Mouse (Mus musculus): ENCODE measurements around the gene Mknk1. TPM values are rescaled to one million over a fixed set of nuclear protein-coding genes. Genes with fewer than 3 reads are reported as not detected.

Gene Mknk1
- total and polyA plus RNA-seq, 2 experiments from 2014 or later = 18.5 to 22.8 TPM

DNA sequence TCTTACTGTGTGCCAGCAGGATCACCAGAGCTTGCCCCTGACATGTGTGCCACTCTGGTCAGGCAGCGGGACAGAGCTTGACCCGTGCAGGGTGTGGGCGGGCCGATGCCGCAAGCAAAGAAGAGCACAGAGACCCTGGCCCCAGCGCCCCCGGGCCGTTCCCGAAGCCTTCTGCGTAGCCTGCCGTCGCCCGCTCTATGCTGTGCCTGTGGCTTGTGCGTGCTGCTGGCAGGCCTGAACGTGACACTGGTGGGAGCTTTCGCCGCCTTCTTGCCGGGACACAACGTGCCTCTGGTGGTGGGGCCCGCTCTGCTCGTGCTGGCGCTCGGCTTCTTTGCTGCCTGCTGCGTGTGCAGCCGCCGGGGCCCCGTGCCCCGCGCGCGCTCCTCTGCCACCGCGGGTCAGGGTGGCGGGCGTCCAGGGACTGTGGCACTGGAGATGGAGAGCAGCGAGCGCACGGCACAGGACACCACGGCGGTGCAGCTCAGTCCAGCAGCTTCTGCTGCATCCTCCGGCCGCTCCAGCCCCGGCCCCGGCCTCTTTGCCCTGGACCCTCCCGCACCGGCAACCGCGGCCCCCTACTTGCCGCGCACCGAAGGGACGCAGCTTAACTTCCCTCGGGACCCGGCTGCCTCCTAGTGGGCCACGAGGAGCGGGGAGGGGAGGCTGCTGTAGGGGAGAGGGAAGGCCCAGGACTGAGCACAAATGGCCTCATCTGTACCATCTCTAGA, 59.1 kb downstream of the Mknk1 start:
- Histone ChIP-seq H3K36me3 (ENCODE audit: insufficient read depth, low read length) (no peaks in the 10 kb centered on the region), H3K27ac (ENCODE audit: low read depth, low read length) (no peak overlapping the region), H3K4me2 (ENCODE audit: low read depth, low read length, poor library complexity, severe bottlenecking) (peak overlapping the region; percentile 87), H3K4me1 (ENCODE audit: insufficient read depth, low read length) (no peaks in the 10 kb centered on the region), H3K9me3 (ENCODE audit: low read length) (no peaks in the 10 kb centered on the region), H3K4me3 (ENCODE audit: low read depth, low read length) (peak overlapping the region; percentile 40), H3K9ac (replicated peaks; ENCODE audit: low read length, poor library complexity, severe bottlenecking) (0 out of 2 replicates have a peak overlapping the region, but pooled peaks have one; percentile 24), H3K27me3 (ENCODE audit: insufficient read depth, low read length) (peaks cover 14% of the 10 kb centered on the region; the same call in 1 of the 2 replicates)
- peak; percentile 60 for TF ChIP-seq CTCF (IDR thresholded peaks at IDR 0.05)
- WGBS = 1% methylated on average over 56 of the region's 56 CpGs
- DNase-seq (ENCODE audit: low spot score) (peak; percentile 17), ATAC-seq (ENCODE audit: low FRiP score) (peak; percentile 55)

DNA sequence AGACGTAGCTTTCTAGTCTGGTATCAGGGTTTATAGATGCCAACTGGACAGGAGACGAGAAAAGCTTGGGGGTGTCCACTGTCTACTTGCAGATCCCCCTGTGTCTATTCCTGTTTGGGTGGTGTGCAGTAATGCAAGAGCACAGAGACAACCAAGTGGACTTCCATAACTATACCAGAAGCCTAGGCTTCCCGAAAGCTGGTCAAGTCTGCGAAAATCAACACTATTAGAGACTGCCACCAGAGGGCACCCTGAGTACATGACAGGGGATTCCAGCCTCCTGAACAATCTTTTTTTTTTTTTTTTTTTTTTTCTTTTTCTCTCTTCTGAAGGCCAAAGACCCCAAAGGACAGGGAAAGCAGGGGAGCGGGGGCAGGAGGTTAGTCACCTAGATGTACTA, 63.8 kb downstream of the Mknk1 start:
- peak; percentile 88 for DNase-seq (ENCODE audit: low spot score)
- TF ChIP-seq CTCF (IDR thresholded peaks at IDR 0.05) = peak; percentile 89
- Histone ChIP-seq H3K4me2 (ENCODE audit: low read depth, low read length, poor library complexity, severe bottlenecking) (no peak overlapping the region), H3K27ac (ENCODE audit: low read depth, low read length) (no peak overlapping the region), H3K4me3 (ENCODE audit: low read depth, low read length) (no peak overlapping the region), H3K4me1 (ENCODE audit: insufficient read depth, low read length) (no peaks in the 10 kb centered on the region), H3K36me3 (ENCODE audit: insufficient read depth, low read length) (no peaks in the 10 kb centered on the region), H3K9ac (replicated peaks; ENCODE audit: low read length, poor library complexity, severe bottlenecking) (no peak overlapping the region), H3K9me3 (ENCODE audit: low read length) (no peaks in the 10 kb centered on the region), H3K27me3 (ENCODE audit: insufficient read depth, low read length) (peaks cover 26% of the 10 kb centered on the region)
- 22% methylated on average over 5 of the region's 5 CpGs for WGBS
- no peak for ATAC-seq (ENCODE audit: low FRiP score)

DNA sequence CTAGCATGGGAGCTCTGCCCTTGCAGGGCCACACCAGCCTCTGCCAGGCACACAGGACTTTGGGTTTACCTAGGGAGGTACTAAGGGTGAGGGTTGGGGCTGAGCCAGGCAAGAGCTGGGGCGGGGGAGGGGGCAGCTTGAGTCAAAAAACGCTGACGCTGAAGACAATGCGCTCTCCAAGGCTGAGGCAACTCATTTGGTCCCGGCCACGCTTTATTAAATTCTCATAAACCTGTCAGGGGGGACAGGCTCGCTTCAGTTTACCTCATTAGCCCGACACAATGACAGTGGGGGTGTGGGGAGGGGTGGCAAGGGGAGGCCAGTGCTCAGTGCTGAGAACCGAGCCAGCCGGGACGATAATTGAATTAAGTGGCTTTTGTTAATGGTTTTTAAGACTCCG, 65.4 kb downstream of the Mknk1 start:
- WGBS = 13% methylated on average over 12 of the region's 12 CpGs
- DNase-seq (ENCODE audit: low spot score) = no peak
- Histone ChIP-seq H3K4me1 (ENCODE audit: insufficient read depth, low read length) (no peaks in the 10 kb centered on the region), H3K36me3 (ENCODE audit: insufficient read depth, low read length) (no peaks in the 10 kb centered on the region), H3K9me3 (ENCODE audit: low read length) (no peaks in the 10 kb centered on the region), H3K4me3 (ENCODE audit: low read depth, low read length) (no peak overlapping the region), H3K27ac (ENCODE audit: low read depth, low read length) (no peak overlapping the region), H3K9ac (replicated peaks; ENCODE audit: low read length, poor library complexity, severe bottlenecking) (no peak overlapping the region), H3K27me3 (ENCODE audit: insufficient read depth, low read length) (peaks cover 30% of the 10 kb centered on the region), H3K4me2 (ENCODE audit: low read depth, low read length, poor library complexity, severe bottlenecking) (no peak overlapping the region)
- no peak for ATAC-seq (ENCODE audit: low FRiP score)
- no peak for TF ChIP-seq CTCF (IDR thresholded peaks at IDR 0.05)

DNA sequence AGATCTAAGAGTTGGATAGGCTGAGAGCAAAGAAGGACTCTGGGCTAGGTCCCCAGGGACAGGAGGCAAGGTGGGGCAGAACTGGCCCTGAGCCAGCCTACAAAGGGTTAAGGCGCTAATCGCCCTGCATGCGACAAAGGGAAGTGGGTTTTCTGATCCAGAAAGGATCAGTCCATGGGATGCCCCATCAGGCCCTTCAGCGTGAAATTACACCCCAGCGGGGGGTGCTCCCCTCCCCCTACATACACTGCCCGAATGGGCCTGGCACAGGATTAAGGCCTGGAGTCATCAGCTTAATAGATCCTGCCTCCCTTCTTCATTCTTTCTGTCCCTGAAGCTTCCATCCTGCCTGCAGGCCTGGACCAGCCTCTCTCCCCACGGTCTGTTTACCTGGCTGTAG, 66.7 kb downstream of the Mknk1 start:
- ATAC-seq (ENCODE audit: low FRiP score) = no peak
- no peak overlapping the region for H3K4me2 ChIP-seq (ENCODE audit: low read depth, low read length, poor library complexity, severe bottlenecking)
- peaks cover 27% of the 10 kb centered on the region for H3K27me3 ChIP-seq (ENCODE audit: insufficient read depth, low read length)
- no peak overlapping the region for H3K9ac ChIP-seq (replicated peaks; ENCODE audit: low read length, poor library complexity, severe bottlenecking)
- no peak for TF ChIP-seq CTCF (IDR thresholded peaks at IDR 0.05)
- H3K36me3 ChIP-seq (ENCODE audit: insufficient read depth, low read length) = no peaks in the 10 kb centered on the region
- no peaks in the 10 kb centered on the region for H3K9me3 ChIP-seq (ENCODE audit: low read length)
- H3K27ac ChIP-seq (ENCODE audit: low read depth, low read length) = no peak overlapping the region
- 7% methylated on average over 7 of the region's 7 CpGs for WGBS
- peak; percentile 57 for DNase-seq (ENCODE audit: low spot score)
- no peaks in the 10 kb centered on the region for H3K4me1 ChIP-seq (ENCODE audit: insufficient read depth, low read length)
- no peak overlapping the region for H3K4me3 ChIP-seq (ENCODE audit: low read depth, low read length)

DNA sequence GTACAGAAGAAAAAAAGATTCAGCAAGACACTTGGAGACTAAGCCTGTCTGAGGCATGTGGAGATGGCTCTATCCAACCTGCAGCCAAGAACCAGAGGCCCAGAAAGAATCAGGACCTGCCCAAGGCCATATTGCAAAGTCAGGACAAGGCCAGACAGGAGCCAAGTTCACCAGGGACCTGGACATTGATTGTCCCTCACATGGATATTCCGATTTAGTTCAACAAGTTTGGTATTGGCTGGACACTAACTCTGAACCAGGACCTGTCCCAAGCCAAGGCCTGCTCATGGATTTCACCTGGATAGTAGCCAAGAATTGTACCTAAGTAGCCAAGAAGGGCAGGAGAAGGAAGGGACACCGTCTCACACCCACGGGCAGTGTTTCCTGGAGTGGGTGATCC, 67.8 kb downstream of the Mknk1 start:
- ATAC-seq (ENCODE audit: low FRiP score) (no peak), DNase-seq (ENCODE audit: low spot score) (no peak)
- no peaks in the 10 kb centered on the region for H3K9me3 ChIP-seq (ENCODE audit: low read length)
- H3K9ac ChIP-seq (replicated peaks; ENCODE audit: low read length, poor library complexity, severe bottlenecking) = no peak overlapping the region
- H3K36me3 ChIP-seq (ENCODE audit: insufficient read depth, low read length) = peaks cover 4% of the 10 kb centered on the region; the same call in 1 of the 2 replicates
- H3K4me2 ChIP-seq (ENCODE audit: low read depth, low read length, poor library complexity, severe bottlenecking) = no peak overlapping the region
- no peak overlapping the region for H3K4me3 ChIP-seq (ENCODE audit: low read depth, low read length)
- peaks cover 35% of the 10 kb centered on the region for H3K27me3 ChIP-seq (ENCODE audit: insufficient read depth, low read length)
- H3K27ac ChIP-seq (ENCODE audit: low read depth, low read length) = no peak overlapping the region
- WGBS = 86% methylated on average over 3 of the region's 3 CpGs
- no peaks in the 10 kb centered on the region for H3K4me1 ChIP-seq (ENCODE audit: insufficient read depth, low read length)
- no peak for TF ChIP-seq CTCF (IDR thresholded peaks at IDR 0.05)

DNA sequence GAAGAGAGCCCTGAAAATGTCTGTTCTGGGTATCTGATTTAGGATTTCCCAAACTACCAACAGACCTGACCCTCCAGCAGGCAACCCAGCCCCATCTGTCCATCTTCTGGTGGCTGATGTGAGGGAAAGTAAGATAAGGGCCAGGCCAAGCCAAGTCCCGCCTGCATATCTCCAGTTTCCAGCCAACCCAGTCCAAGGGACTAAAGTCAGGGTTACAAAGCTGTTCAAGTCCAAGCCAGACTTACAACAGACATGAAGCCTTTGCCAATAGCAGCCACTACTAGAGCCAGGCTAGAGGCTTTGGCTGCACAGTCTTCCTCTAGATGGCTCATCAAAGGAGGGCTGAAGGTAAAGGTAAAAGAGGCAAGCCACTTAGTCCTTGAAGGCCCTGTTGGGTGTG, 69.0 kb downstream of the Mknk1 start:
- peaks cover 7% of the 10 kb centered on the region; the same call in 1 of the 2 replicates for H3K36me3 ChIP-seq (ENCODE audit: insufficient read depth, low read length)
- H3K4me3 ChIP-seq (ENCODE audit: low read depth, low read length) = no peak overlapping the region
- no peak for TF ChIP-seq CTCF (IDR thresholded peaks at IDR 0.05)
- H3K27me3 ChIP-seq (ENCODE audit: insufficient read depth, low read length) = peaks cover 35% of the 10 kb centered on the region
- H3K4me2 ChIP-seq (ENCODE audit: low read depth, low read length, poor library complexity, severe bottlenecking) = no peak overlapping the region
- ATAC-seq (ENCODE audit: low FRiP score) (no peak), DNase-seq (ENCODE audit: low spot score) (no peak)
- no peaks in the 10 kb centered on the region for H3K4me1 ChIP-seq (ENCODE audit: insufficient read depth, low read length)
- H3K9ac ChIP-seq (replicated peaks; ENCODE audit: low read length, poor library complexity, severe bottlenecking) = no peak overlapping the region
- no peaks in the 10 kb centered on the region for H3K9me3 ChIP-seq (ENCODE audit: low read length)
- H3K27ac ChIP-seq (ENCODE audit: low read depth, low read length) = no peak overlapping the region
- 86% methylated on average over 1 of the region's 1 CpGs for WGBS

Measured in midbrain, postnatal 0 days (tissue).